Comparison of ENCODE assay signal across 9 mouse cellular contexts in the genomic region with DNA sequence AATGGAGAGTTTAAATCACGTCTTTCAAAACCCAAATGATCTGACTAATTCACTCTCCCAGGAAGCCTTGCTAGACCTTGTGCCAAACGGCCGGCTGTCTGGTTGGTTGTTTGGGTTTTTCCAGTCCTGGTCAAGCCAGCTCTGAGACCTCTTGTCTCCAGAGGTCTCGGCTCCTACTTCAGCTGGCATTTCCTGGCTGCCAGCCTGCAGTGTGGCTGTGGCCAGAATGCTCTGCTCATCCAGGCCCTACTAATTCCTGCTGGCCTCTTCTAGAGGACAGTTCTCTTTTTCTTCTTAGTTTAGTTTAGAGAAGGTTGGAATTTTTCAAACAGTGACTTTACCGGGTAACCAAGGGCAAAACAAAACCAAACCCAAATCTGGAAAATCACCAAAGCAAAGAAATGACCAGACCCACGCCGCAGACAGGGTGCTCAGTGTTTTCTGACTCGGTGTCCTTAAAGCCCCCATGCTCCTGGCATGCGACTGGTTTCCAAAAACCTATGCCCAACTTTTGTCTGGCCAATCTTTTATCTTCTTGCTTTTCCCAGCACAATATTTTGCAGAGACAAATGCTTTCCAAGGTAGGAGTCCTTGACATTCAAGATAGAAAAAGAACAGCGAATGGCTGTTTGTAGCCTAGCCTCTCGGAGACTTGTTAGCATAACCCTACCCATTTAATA. TPM values are rescaled to one million over a fixed set of nuclear protein-coding genes. Genes with fewer than 3 reads are reported as not detected.
DNase-seq lines count a peak whose midpoint lies in the region; ATAC-seq lines count a peak whose summit lies in the region.
"Had no signal": no experiment of that assay in that cellular context is flagged by ENCODE, and none has a peak within 500 bp of the region (broad histone marks: within the 10 kb centered on the region; RNA-seq: fewer than 3 reads in every experiment).

No protein-coding gene starts in this region.

- H3K9me3 ChIP-seq in forebrain, embryonic 14.5 days (replicated peaks; ENCODE audit: control insufficient read depth, low read length), result no peaks in the 10 kb centered on the region
- H3K9me3 ChIP-seq: midbrain, embryonic 13.5 days had no signal

- no peak overlapping the region for H3K27ac ChIP-seq in forebrain, embryonic 14.5 days (ENCODE audit: low read depth, low read length)
- H3K27ac ChIP-seq: midbrain, embryonic 13.5 days had no signal

- WGBS in forebrain, embryonic 14.5 days, result 84% methylated on average over 11 of the region's 11 CpGs

- H3K4me3 ChIP-seq in forebrain, embryonic 14.5 days (ENCODE audit: low read depth, low read length), result no peak overlapping the region
- H3K4me3 ChIP-seq: midbrain, embryonic 13.5 days had no signal

- no peak for ATAC-seq in forebrain, embryonic 14.5 days
- no peak for ATAC-seq in erythroblast, adult 5-6 weeks (replicated peaks; ENCODE audit: low FRiP score, poor library complexity, severe bottlenecking)
- ATAC-seq: midbrain, embryonic 13.5 days had no signal

- H3K9ac ChIP-seq in forebrain, embryonic 14.5 days (ENCODE audit: low read length), result no peak overlapping the region
- H3K9ac ChIP-seq: midbrain, embryonic 13.5 days had no signal

- no peak overlapping the region for H3K4me2 ChIP-seq in forebrain, embryonic 14.5 days (ENCODE audit: low read length)
- H3K4me2 ChIP-seq: midbrain, embryonic 13.5 days had no signal

- H3K27me3 ChIP-seq in forebrain, embryonic 14.5 days (replicated peaks; ENCODE audit: control insufficient read depth, insufficient read depth, low read length), result no peaks in the 10 kb centered on the region
- H3K27me3 ChIP-seq: midbrain, embryonic 13.5 days had no signal

- peak; percentile 37 to 47 for DNase-seq in layer of hippocampus, postnatal 10 days (ENCODE audit: low spot score in 2 of 2)
- DNase-seq in layer of hippocampus, adult 9-11 months, result no peak
- peak; percentile 50 to 62 for DNase-seq in adrenal gland, adult 18-20 months (ENCODE audit: low spot score in 2 of 2)
- DNase-seq in cerebellum, postnatal 25 days, result peak; percentile 40 to 67
- peak; percentile 74 to 82 for DNase-seq in kidney, postnatal 36 days
- no peak for DNase-seq in forebrain, embryonic 14.5 days (ENCODE audit: low spot score)
- no peak for DNase-seq in right cerebral cortex, postnatal 14 days

- no peaks in the 10 kb centered on the region for H3K36me3 ChIP-seq in forebrain, embryonic 14.5 days (ENCODE audit: control insufficient read depth, insufficient read depth, low read length)
- H3K36me3 ChIP-seq: midbrain, embryonic 13.5 days had no signal

- no peaks in the 10 kb centered on the region; the same call in 1 of the 2 replicates for H3K4me1 ChIP-seq in forebrain, embryonic 14.5 days (ENCODE audit: control insufficient read depth, insufficient read depth, low read length)
- H3K4me1 ChIP-seq: midbrain, embryonic 13.5 days had no signal

RNA-seq across cellular contexts. Expression of a gene that starts 7.9 kb away (rescaled TPM):
- 10 to 100 TPM; 15.5 TPM for total RNA-seq in layer of hippocampus, postnatal 10 days (2021)
- total RNA-seq in adrenal gland, adult 18-20 months (2021), result 100 to 1,000 TPM; 247 to 280 TPM
- polyA plus RNA-seq in forebrain, embryonic 14.5 days (2014; fragmentation: Nextera tagmentation; extraction: Ambion mirVana), result 10.4 and 11.0 TPM in 2 replicates
- not detected in 2 replicates for total RNA-seq in erythroblast, adult 5-6 weeks (2015; ENCODE audit: low replicate concordance)
- total RNA-seq in erythroblast, adult 5-6 weeks (2017; ENCODE audit: low replicate concordance), result not detected in 2 replicates

Comparison
In these comparisons a context has a peak if more than half of its experiments do, and no peak if none do; other contexts are left out.
1. DNase-seq: peak in layer of hippocampus, postnatal 10 days (2 of 2), adrenal gland, adult 18-20 months (2 of 2), cerebellum, postnatal 25 days (2 of 2) and kidney, postnatal 36 days (2 of 2); none in layer of hippocampus, adult 9-11 months (single experiment), forebrain, embryonic 14.5 days (single experiment) and right cerebral cortex, postnatal 14 days (single experiment).
2. RNA of a gene that starts 7.9 kb away (total RNA-seq): 247 to 280 TPM in adrenal gland, adult 18-20 months and 15.5 TPM in layer of hippocampus, postnatal 10 days; not detected in erythroblast, adult 5-6 weeks; every median in the first group is over 10 times any median in the second.